Mouse (Mus musculus) cerebellum, adult 2 months (tissue): ENCODE results near the gene Ctrc. TPM values are rescaled to one million over a fixed set of nuclear protein-coding genes. Genes with fewer than 3 reads are reported as not detected.

ENCODE experiments used
- DNase-seq, 2 experiments: peaks; one replicate each; pipeline ENCODE4 v3.0.0; 2021
- H3K27ac ChIP-seq: fragments of 200-500 bp; 2 replicates; pipeline ENCODE4 v1.5.1; 2012; ENCODE audit warnings: low read length, control low read depth, inconsistent platforms; ENCODE audit not compliant: insufficient read depth
- H3K27me3 ChIP-seq: fragments of 200-500 bp; 2 replicates; pipeline ENCODE4 v1.6.1; 2012; ENCODE audit warnings: inconsistent platforms, mild to moderate bottlenecking, low read length, moderate library complexity; ENCODE audit not compliant: control insufficient read depth, insufficient read depth
- H3K4me1 ChIP-seq: fragments of 200-500 bp; 2 replicates; pipeline ENCODE4 v1.6.1; 2011; ENCODE audit warnings: low read length; ENCODE audit not compliant: control insufficient read depth, insufficient read depth
- H3K4me3 ChIP-seq: fragments of 200-500 bp; replicated peaks from 2 replicates; pipeline ENCODE3; 2011; ENCODE audit warnings: mild to moderate bottlenecking, low read depth, low read length, control low read depth; ENCODE audit not compliant: insufficient read depth
- CTCF ChIP-seq: fragments of 200-500 bp; IDR thresholded peaks from 2 replicates; pipeline ENCODE4 v1.5.1; 2011; ENCODE audit warnings: low read depth, mild to moderate bottlenecking, control low read depth, low read length, moderate library complexity, borderline replicate concordance; ENCODE audit not compliant: insufficient read depth
- POLR2A ChIP-seq: fragments of 200-500 bp; IDR thresholded peaks from 2 replicates; pipeline ENCODE4 v1.6.1; 2011; ENCODE audit warnings: low read length, control low read depth, borderline replicate concordance; ENCODE audit not compliant: insufficient read depth
- WGBS: fragments of 180-500 bp; shearing (Covaris S2); methylation state at CpG from one replicate; pipeline ENCODE4 v1.1.7; 2018; 5-methylcytosine and 5-hydroxymethylcytosine counted together
- polyA plus RNA-seq: library from polyadenylated mRNA; depleted of rRNA; stranded (reverse); fragments of >200 nt; gene quantifications from 2 replicates; pipeline ENCODE4 v1.2.3, GENCODE M21; 2012; rRNA removed

Gene Ctrc
- polyA plus RNA-seq, 1 experiment, result not detected

DNA sequence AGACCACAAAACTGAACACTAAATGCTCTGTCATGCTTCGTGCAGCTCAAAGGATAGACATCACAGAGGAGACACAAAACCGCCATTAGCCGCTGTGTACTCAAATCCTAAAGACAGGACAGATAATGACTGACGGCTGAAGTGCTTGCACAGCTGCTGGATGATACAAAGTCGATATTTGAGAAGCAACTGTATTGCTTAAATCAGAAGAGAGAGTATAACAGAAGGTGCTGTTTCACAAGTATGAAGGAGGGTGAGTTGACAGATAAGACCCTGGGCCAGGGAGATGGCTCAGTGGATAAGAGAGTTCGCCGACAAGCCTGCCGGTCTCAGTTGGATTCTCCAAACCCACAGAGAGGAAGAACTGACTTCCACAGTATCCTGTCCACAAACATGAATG lies 74.3 kb downstream of the Ctrc start:
- Histone ChIP-seq H3K27ac (no peak overlapping the region), H3K4me3 (no peak overlapping the region), H3K27me3 (no peaks in the 10 kb centered on the region), H3K4me1 (peaks cover 6% of the 10 kb centered on the region)
- WGBS, result 91% methylated on average over 8 of the region's 8 CpGs
- DNase-seq, result no peak
- no peak for TF ChIP-seq POLR2A
- no peak for TF ChIP-seq CTCF

DNA sequence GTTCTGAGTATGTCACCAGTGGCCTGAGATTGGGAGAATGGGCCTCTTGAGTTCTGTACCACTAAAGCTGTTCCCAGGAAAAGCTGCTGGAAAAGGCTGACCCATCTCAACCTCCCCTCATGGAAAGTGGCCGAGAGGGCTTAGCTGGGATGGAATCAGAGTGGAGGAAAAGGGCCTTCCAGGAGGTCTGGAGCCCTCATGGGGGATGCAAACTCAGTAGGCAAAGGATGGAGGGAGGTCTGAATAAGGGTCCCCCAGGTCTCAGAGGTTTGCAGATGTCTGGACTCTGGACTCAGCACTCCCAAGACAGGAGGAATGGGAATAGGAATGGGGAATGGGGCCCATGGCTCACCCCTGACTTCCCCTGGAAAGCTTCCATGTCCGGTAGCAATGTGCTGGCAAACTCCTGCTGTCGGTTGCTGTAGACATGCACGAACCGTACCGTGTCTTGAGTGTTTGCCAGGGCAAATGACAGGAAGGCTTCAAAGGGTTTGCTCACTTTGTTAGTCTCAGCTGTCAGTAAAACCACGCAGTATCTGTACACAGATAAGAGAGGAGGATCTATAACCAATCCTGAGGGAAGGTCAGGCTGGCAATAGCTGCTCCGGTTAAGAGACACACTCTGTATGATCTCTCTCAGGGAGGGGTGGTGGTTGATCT lies 76.5 kb downstream of the Ctrc start:
- 40% methylated on average over 8 of the region's 8 CpGs for WGBS
- TF ChIP-seq CTCF, result no peak
- TF ChIP-seq POLR2A, result no peak
- Histone ChIP-seq H3K4me3 (no peak overlapping the region), H3K4me1 (peaks cover 13% of the 10 kb centered on the region), H3K27me3 (no peaks in the 10 kb centered on the region), H3K27ac (no peak overlapping the region)
- no peak for DNase-seq

DNA sequence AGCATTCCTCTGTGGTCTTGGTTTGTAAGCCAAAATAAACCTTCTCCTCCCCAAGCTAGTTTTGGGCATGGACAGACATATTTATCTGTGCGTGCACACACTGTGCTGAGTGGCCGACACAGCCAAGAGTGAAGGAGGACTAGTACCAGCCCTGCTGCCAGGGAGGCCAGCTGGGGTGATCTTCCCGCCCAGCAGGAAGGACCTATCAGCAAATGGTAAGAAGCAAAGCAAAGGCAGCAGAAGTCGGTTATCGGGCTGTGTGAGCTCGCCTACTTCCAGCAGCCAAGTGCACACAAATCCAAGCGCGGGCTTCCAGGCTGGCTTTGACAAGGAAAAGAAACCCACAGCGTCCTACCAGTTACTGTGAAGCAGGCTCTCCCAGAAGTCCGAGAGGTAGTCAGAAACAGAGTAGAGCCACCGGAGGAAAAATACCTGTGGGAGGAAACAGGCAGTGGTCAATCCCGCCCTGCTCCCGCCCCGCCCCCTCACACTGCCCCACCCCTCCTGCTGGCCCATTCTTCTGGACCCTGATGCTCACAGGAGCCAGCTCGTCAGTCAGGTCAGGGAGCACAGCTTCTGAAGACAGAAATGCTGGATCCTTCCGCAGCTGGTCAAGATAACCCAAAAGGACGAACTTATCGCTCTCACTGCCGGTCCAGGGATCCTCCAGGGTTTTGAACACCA lies 78.7 kb downstream of the Ctrc start:
- DNase-seq, result peak; percentile 76 to 83
- H3K4me3 ChIP-seq, result no peak overlapping the region
- 11% methylated on average over 19 of the region's 19 CpGs for WGBS
- no peaks in the 10 kb centered on the region for H3K27me3 ChIP-seq
- peaks cover 13% of the 10 kb centered on the region for H3K4me1 ChIP-seq
- no peak for TF ChIP-seq CTCF
- TF ChIP-seq POLR2A, result no peak
- H3K27ac ChIP-seq, result peak overlapping the region; percentile 2; the same call in 1 of the 2 replicates

DNA sequence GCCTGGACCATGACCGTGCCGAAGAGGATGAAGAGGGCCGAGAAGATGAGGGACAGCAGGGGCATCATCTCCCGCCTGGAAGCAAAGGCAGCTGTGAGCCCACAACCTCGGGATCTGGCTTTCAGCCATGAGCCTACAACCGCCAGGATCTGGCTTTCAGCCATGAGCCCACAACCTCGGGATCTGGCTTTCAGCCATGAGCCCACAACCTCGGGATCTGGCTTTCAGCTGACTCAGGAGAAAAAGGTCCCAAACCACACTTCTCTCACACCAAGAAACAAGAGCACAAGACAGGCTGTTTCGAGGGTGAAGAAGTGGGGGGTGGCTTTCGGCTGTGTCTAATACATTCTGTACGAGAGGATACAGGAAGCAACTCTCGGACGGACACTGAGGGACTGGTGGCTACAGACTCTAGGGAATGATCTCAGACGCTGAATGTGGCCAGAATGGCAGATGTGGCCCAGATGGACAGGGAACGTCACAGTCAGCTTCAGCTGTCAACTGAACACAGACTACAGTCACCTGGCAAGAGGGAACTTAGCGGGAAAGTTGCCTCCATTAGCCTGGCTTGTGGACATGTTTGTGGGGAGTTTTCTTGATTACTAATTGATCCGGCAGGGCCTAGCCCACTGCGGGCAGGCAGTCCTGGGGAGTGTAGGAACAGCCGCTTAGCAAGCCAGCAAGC lies 79.3 kb downstream of the Ctrc start:
- peak; percentile 33 to 38 for DNase-seq
- Histone ChIP-seq H3K4me1 (peaks cover 13% of the 10 kb centered on the region), H3K27me3 (no peaks in the 10 kb centered on the region), H3K4me3 (no peak overlapping the region), H3K27ac (peak overlapping the region; percentile 2; the same call in 1 of the 2 replicates)
- TF ChIP-seq CTCF, result no peak
- no peak for TF ChIP-seq POLR2A
- WGBS, result 10% methylated on average over 19 of the region's 19 CpGs

DNA sequence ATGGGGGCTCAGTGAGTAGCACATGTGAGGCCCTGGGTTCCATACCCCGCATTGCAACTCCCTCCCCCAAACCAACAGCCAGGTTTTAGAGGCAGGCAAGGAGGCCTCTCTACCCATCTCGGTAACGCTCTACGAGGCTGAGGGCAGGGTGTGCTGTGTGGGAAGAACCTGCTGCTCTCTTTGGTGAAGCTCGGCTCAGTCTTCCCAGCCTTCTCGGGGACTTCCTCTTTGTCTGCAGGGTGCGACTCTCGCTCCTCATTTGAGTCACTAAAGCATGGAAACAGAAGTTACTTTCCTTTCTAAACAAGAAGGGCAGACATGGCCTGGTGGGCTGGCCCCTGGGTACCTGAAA lies 79.9 kb downstream of the Ctrc start:
- Histone ChIP-seq H3K27me3 (no peaks in the 10 kb centered on the region), H3K4me1 (peaks cover 13% of the 10 kb centered on the region), H3K4me3 (no peak overlapping the region), H3K27ac (no peak overlapping the region)
- DNase-seq, result no peak
- 64% methylated on average over 8 of the region's 8 CpGs for WGBS
- TF ChIP-seq POLR2A, result no peak
- no peak for TF ChIP-seq CTCF

DNA sequence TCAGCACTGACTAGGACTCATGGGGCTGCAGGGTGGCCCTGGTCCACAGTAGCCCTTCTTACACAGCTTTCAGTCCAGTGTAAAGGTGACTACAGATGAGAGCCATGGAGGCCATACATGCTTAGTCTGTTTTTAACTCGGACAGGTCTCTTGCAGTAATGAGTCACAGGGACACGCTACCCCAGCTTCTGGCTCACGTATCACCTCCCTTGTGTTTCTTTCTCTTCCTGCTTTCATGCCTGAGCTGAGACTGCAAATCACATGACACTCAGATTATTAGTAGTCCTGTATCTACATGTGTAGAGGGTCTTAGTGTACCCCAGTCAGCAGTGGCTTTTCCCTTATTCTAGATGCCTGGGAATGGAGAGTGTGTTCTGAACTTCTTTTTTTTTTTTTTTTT lies 81.2 kb downstream of the Ctrc start:
- no peak overlapping the region for H3K4me3 ChIP-seq
- no peak for TF ChIP-seq POLR2A
- no peak for TF ChIP-seq CTCF
- peaks cover 13% of the 10 kb centered on the region for H3K4me1 ChIP-seq
- H3K27ac ChIP-seq, result no peak overlapping the region
- no peaks in the 10 kb centered on the region for H3K27me3 ChIP-seq
- DNase-seq, result no peak
- 94% methylated on average over 3 of the region's 3 CpGs for WGBS

Other genes starting within 250 kb of the Ctrc start
- gene Fblim1, start 240.3 kb downstream of the Ctrc start, polyA plus RNA-seq, result 2.3 and 2.6 TPM in 2 replicates
- 0.57 and 0.73 TPM in 2 replicates for gene Tmem82, start 227.7 kb downstream of the Ctrc start, polyA plus RNA-seq
- gene Slc25a34, start 222.5 kb downstream of the Ctrc start, polyA plus RNA-seq, result 7.7 and 9.5 TPM in 2 replicates
- 124 and 130 TPM in 2 replicates for gene Plekhm2, start 181.5 kb downstream of the Ctrc start, polyA plus RNA-seq
- 7.4 and 8.1 TPM in 2 replicates for gene Rsc1a1, start 160.8 kb downstream of the Ctrc start, polyA plus RNA-seq
- gene Ddi2, start 122.9 kb downstream of the Ctrc start, polyA plus RNA-seq, result 20.4 and 21.1 TPM in 2 replicates
- gene Agmat, start 99.7 kb downstream of the Ctrc start, polyA plus RNA-seq, result 1.5 and 2.7 TPM in 2 replicates
- 27.3 and 28.1 TPM in 2 replicates for gene Dnajc16, start 55.4 kb downstream of the Ctrc start, polyA plus RNA-seq
- 20.0 and 21.8 TPM in 2 replicates for gene Casp9, start 52.7 kb downstream of the Ctrc start, polyA plus RNA-seq
- gene Cela2a, start 20.2 kb downstream of the Ctrc start, polyA plus RNA-seq, result 0.13 and 0.16 TPM in 2 replicates
- 141 and 152 TPM in 2 replicates for gene Efhd2, start 28.6 kb upstream of the Ctrc start, polyA plus RNA-seq
- 2.1 and 3.4 TPM in 2 replicates for gene Fhad1, start 168.7 kb upstream of the Ctrc start, polyA plus RNA-seq
- gene Tmem51, start 237.9 kb upstream of the Ctrc start, polyA plus RNA-seq, result 26.2 and 26.3 TPM in 2 replicates